Mouse (Mus musculus) myocyte (in vitro differentiated cells): ENCODE data around the gene Tnrc6a.

ENCODE experiments used
- CEBPB ChIP-seq: IDR thresholded peaks from 2 replicates; pipeline ENCODE4 v1.6.1; 2011; ENCODE audit warnings: mild to moderate bottlenecking, moderate library complexity; ENCODE audit not compliant: poor library complexity, insufficient read depth, severe bottlenecking
- E2F4 ChIP-seq: IDR thresholded peaks from one replicate; pipeline ENCODE4 v1.6.1; 2011; ENCODE audit warnings: mild to moderate bottlenecking, control low read depth, moderate library complexity; ENCODE audit not compliant: insufficient read depth
- MAX ChIP-seq: IDR thresholded peaks from one replicate; pipeline ENCODE4 v1.6.1; 2011; ENCODE audit warnings: low read depth, mild to moderate bottlenecking, control low read depth
- MYOG ChIP-seq, 3 experiments: IDR thresholded peaks; one replicate each; pipeline ENCODE4 v1.6.1; 2011; ENCODE audit warnings: control low read depth in 2 of 3, low read depth in 2 of 3, mild to moderate bottlenecking in 2 of 3; ENCODE audit not compliant: insufficient read length in 2 of 3, control insufficient read depth in 1 of 3, insufficient read depth in 1 of 3
- POLR2A ChIP-seq: IDR thresholded peaks from one replicate; pipeline ENCODE4 v1.6.1; 2011; ENCODE audit warnings: low read depth, mild to moderate bottlenecking, control low read depth, moderate library complexity; ENCODE audit not compliant: insufficient read length
- SRF ChIP-seq: IDR thresholded peaks from one replicate; pipeline ENCODE4 v1.6.1; 2011; ENCODE audit warnings: low read depth; ENCODE audit not compliant: control insufficient read depth, insufficient read length

DNA sequence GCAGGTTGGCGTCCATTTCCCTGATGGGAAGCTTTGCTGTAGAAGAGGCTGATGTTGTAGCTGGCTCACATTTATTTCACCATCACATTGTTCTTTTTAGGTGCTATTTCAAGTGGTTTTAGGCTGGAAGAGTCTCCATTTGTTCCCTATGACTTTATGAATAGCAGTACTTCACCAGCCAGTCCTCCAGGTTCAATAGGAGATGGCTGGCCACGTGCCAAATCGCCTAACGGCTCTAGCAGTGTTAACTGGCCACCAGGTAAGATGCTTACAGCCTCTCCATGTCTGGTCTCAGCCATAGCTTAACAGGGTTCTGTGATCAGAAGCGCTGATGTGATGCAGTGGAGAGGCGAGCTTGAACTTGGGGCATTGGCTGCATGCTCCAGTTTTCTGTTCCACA, 62.8 kb downstream of the Tnrc6a start:
- TF ChIP-seq POLR2A (no peak), SRF (no peak), E2F4 (no peak), MYOG (IDR thresholded peaks at IDR 0.05; ENCODE audit: control insufficient read depth in 1 of 3, insufficient read depth in 1 of 3, insufficient read length in 2 of 3, low read depth in 2 of 3) (no peak), MAX (no peak), CEBPB (no peak)
